Mouse (Mus musculus) hindbrain, embryonic 12.5 days (tissue): Measurements from ENCODE around the gene Mcfd2. TPM values are rescaled to one million over a fixed set of nuclear protein-coding genes. Genes with fewer than 3 reads are reported as not detected.
"Not testable (repeated sequence)": the region's sequence is repeated elsewhere in the genome, so short reads cannot be mapped to it uniquely, and the experiment has no call there.

Source experiments
- ATAC-seq: fragments of 200-750 bp; cut with Nextera tagmentation; 2 replicates; pipeline ENCODE4 v1.8.0; 2017; ENCODE audit warnings: moderate TSS enrichment; ENCODE audit not compliant: low FRiP score
- H3K27ac ChIP-seq: fragments of 300-500 bp; sonication (generic); 2 replicates; pipeline ENCODE4 v1.5.1; 2016; ENCODE audit warnings: mild to moderate bottlenecking
- H3K27me3 ChIP-seq: fragments of 300-500 bp; sonication (generic); 2 replicates; pipeline ENCODE4 v1.6.1; 2016; ENCODE audit warnings: mild to moderate bottlenecking
- H3K36me3 ChIP-seq: fragments of 300-500 bp; sonication (generic); 2 replicates; pipeline ENCODE4 v1.6.1; 2016; ENCODE audit warnings: mild to moderate bottlenecking
- H3K4me1 ChIP-seq: fragments of 300-500 bp; sonication (generic); 2 replicates; pipeline ENCODE4 v1.6.1; 2016
- H3K4me2 ChIP-seq: fragments of 300-500 bp; sonication (generic); replicated peaks from 2 replicates; pipeline ENCODE4 v1.6.1; 2016; ENCODE audit warnings: mild to moderate bottlenecking
- H3K4me3 ChIP-seq: fragments of 300-500 bp; sonication (generic); 2 replicates; pipeline ENCODE4 v1.5.1; 2016; ENCODE audit warnings: mild to moderate bottlenecking
- H3K9ac ChIP-seq: fragments of 300-500 bp; sonication (generic); 2 replicates; pipeline ENCODE4 v1.6.1; 2016; ENCODE audit warnings: mild to moderate bottlenecking, moderate library complexity
- H3K9me3 ChIP-seq: fragments of 300-500 bp; sonication (generic); replicated peaks from 2 replicates; pipeline ENCODE4 v1.6.1; 2016; ENCODE audit warnings: mild to moderate bottlenecking
- WGBS: fragments of 180-500 bp; shearing (Covaris S2); methylation state at CpG from one replicate; pipeline ENCODE4 v1.1.7; 2016; 5-methylcytosine and 5-hydroxymethylcytosine counted together
- polyA plus RNA-seq: library from polyadenylated mRNA; unstranded; fragments of >200 nt; fragmentation: Nextera tagmentation; extraction: Ambion mirVana; gene quantifications from 2 replicates; pipeline ENCODE4 v1.2.1, GENCODE M21; 2016

Mcfd2 gene
- polyA plus RNA-seq, 1 experiment from 2014 or later: 63.9 TPM

GRCm38 (mm10) chr17:87302014-87302794 lies 36.5 kb upstream of the Mcfd2 start:
- H3K4me2 ChIP-seq: no peak overlapping the region
- H3K4me3 ChIP-seq: no peak overlapping the region
- WGBS: 79% methylated on average over 13 of the region's 13 CpGs
- H3K9me3 ChIP-seq: no peaks in the 10 kb centered on the region
- no peaks in the 10 kb centered on the region for H3K4me1 ChIP-seq
- H3K27ac ChIP-seq: no peak overlapping the region
- H3K36me3 ChIP-seq: no peaks in the 10 kb centered on the region
- ATAC-seq: no peak
- H3K9ac ChIP-seq: no peak overlapping the region
- H3K27me3 ChIP-seq: no peaks in the 10 kb centered on the region

GRCm38 (mm10) chr17:87301607-87302006 lies 35.9 kb upstream of the Mcfd2 start:
- not testable (repeated sequence) for H3K36me3 ChIP-seq, H3K9ac ChIP-seq, H3K4me1 ChIP-seq, H3K27ac ChIP-seq, H3K9me3 ChIP-seq, ATAC-seq, H3K27me3 ChIP-seq, H3K4me3 ChIP-seq, H3K4me2 ChIP-seq
- 90% methylated on average over 9 of the region's 9 CpGs for WGBS

GRCm38 (mm10) chr17:87300340-87300739 lies 34.6 kb upstream of the Mcfd2 start:
- ATAC-seq: no peak
- no peak overlapping the region for H3K4me3 ChIP-seq
- H3K9me3 ChIP-seq: no peaks in the 10 kb centered on the region
- no peak overlapping the region for H3K4me2 ChIP-seq
- 87% methylated on average over 10 of the region's 10 CpGs for WGBS
- H3K36me3 ChIP-seq: no peaks in the 10 kb centered on the region
- no peaks in the 10 kb centered on the region for H3K4me1 ChIP-seq
- H3K27me3 ChIP-seq: no peaks in the 10 kb centered on the region
- no peak overlapping the region for H3K9ac ChIP-seq
- H3K27ac ChIP-seq: no peak overlapping the region

- Histone ChIP-seq H3K36me3 (no peaks in the 10 kb centered on the region), H3K4me1 (no peaks in the 10 kb centered on the region), H3K4me3 (no peak overlapping the region), H3K27ac (no peak overlapping the region), H3K9ac (no peak overlapping the region), H3K9me3 (no peaks in the 10 kb centered on the region), H3K27me3 (no peaks in the 10 kb centered on the region), H3K4me2 (no peak overlapping the region)
- no peak for ATAC-seq
- 82% methylated on average over 6 of the region's 6 CpGs for WGBS
These were observed 33.2 kb upstream of the Mcfd2 start for GRCm38 (mm10) chr17:87298944-87299343.

GRCm38 (mm10) chr17:87296701-87297100 lies 31.0 kb upstream of the Mcfd2 start:
- not testable (repeated sequence) for H3K9me3 ChIP-seq, ATAC-seq

GRCm38 (mm10) chr17:87295738-87296137 lies 30.0 kb upstream of the Mcfd2 start:
- no peak overlapping the region for H3K27ac ChIP-seq
- no peak for ATAC-seq
- no peaks in the 10 kb centered on the region for H3K27me3 ChIP-seq
- 89% methylated on average over 7 of the region's 7 CpGs for WGBS
- H3K4me1 ChIP-seq: no peaks in the 10 kb centered on the region
- H3K9me3 ChIP-seq: no peaks in the 10 kb centered on the region
- no peaks in the 10 kb centered on the region for H3K36me3 ChIP-seq
- no peak overlapping the region for H3K9ac ChIP-seq
- H3K4me2 ChIP-seq: no peak overlapping the region
- H3K4me3 ChIP-seq: no peak overlapping the region

More at GRCm38 (mm10) chr17:87296701-87297100, 31.0 kb upstream of the Mcfd2 start:
- 91% methylated on average over 1 of the region's 1 CpGs for WGBS
- H3K27ac ChIP-seq, H3K4me3 ChIP-seq, H3K9ac ChIP-seq, H3K4me2 ChIP-seq, H3K36me3 ChIP-seq, H3K27me3 ChIP-seq, H3K4me1 ChIP-seq: not testable (repeated sequence)

- Histone ChIP-seq H3K9ac (no peak overlapping the region), H3K4me1 (peaks cover 2% of the 10 kb centered on the region; the same call in 1 of the 2 replicates), H3K27ac (no peak overlapping the region), H3K4me2 (no peak overlapping the region), H3K27me3 (peaks cover 8% of the 10 kb centered on the region), H3K4me3 (no peak overlapping the region), H3K36me3 (no peaks in the 10 kb centered on the region), H3K9me3 (no peaks in the 10 kb centered on the region)
- no peak for ATAC-seq
- 93% methylated on average over 5 of the region's 5 CpGs for WGBS
These were observed 27.4 kb upstream of the Mcfd2 start for GRCm38 (mm10) chr17:87293125-87293524.

GRCm38 (mm10) chr17:87291782-87292181 lies 26.0 kb upstream of the Mcfd2 start:
- WGBS: 88% methylated on average over 5 of the region's 5 CpGs
- H3K4me1 ChIP-seq: peaks cover 4% of the 10 kb centered on the region; the same call in 1 of the 2 replicates
- H3K27me3 ChIP-seq: peaks cover 17% of the 10 kb centered on the region
- no peaks in the 10 kb centered on the region for H3K9me3 ChIP-seq
- no peak overlapping the region for H3K9ac ChIP-seq
- no peaks in the 10 kb centered on the region for H3K36me3 ChIP-seq
- no peak overlapping the region for H3K4me3 ChIP-seq
- ATAC-seq: no peak
- H3K4me2 ChIP-seq: no peak overlapping the region
- no peak overlapping the region for H3K27ac ChIP-seq

- Histone ChIP-seq H3K9ac (no peak overlapping the region), H3K4me2 (no peak overlapping the region), H3K27me3 (peaks cover 19% of the 10 kb centered on the region), H3K36me3 (no peaks in the 10 kb centered on the region), H3K4me3 (no peak overlapping the region), H3K4me1 (peaks cover 4% of the 10 kb centered on the region; the same call in 1 of the 2 replicates), H3K27ac (no peak overlapping the region), H3K9me3 (no peaks in the 10 kb centered on the region)
- no peak for ATAC-seq
- 96% methylated on average over 7 of the region's 7 CpGs for WGBS
These were observed 25.3 kb upstream of the Mcfd2 start for GRCm38 (mm10) chr17:87291037-87291436.

- peaks cover 34% of the 10 kb centered on the region for H3K27me3 ChIP-seq
- no peak overlapping the region for H3K9ac ChIP-seq
- H3K4me3 ChIP-seq: no peak overlapping the region
- 71% methylated on average over 5 of the region's 5 CpGs for WGBS
- H3K36me3 ChIP-seq: no peaks in the 10 kb centered on the region
- H3K4me2 ChIP-seq: no peak overlapping the region
- no peak for ATAC-seq
- H3K9me3 ChIP-seq: no peaks in the 10 kb centered on the region
- peaks cover 4% of the 10 kb centered on the region; the same call in 1 of the 2 replicates for H3K4me1 ChIP-seq
- no peak overlapping the region for H3K27ac ChIP-seq
These were observed 23.6 kb upstream of the Mcfd2 start for GRCm38 (mm10) chr17:87289367-87289766.

- H3K36me3 ChIP-seq: no peaks in the 10 kb centered on the region
- WGBS: 22% methylated on average over 12 of the region's 12 CpGs
- H3K4me1 ChIP-seq: peaks cover 12% of the 10 kb centered on the region
- ATAC-seq: no peak
- no peak overlapping the region for H3K4me2 ChIP-seq
- no peaks in the 10 kb centered on the region for H3K9me3 ChIP-seq
- no peak overlapping the region for H3K27ac ChIP-seq
- H3K27me3 ChIP-seq: peaks cover 42% of the 10 kb centered on the region
- H3K9ac ChIP-seq: no peak overlapping the region
- H3K4me3 ChIP-seq: no peak overlapping the region
These were observed 22.4 kb upstream of the Mcfd2 start for GRCm38 (mm10) chr17:87288131-87288530.

GRCm38 (mm10) chr17:87287197-87287777 lies 21.6 kb upstream of the Mcfd2 start:
- H3K4me1 ChIP-seq: peaks cover 15% of the 10 kb centered on the region
- peaks cover 42% of the 10 kb centered on the region for H3K27me3 ChIP-seq
- 59% methylated on average over 8 of the region's 8 CpGs for WGBS
- no peak overlapping the region for H3K27ac ChIP-seq
- H3K9ac ChIP-seq: no peak overlapping the region
- no peak for ATAC-seq
- H3K4me3 ChIP-seq: no peak overlapping the region
- H3K4me2 ChIP-seq: no peak overlapping the region
- no peaks in the 10 kb centered on the region for H3K9me3 ChIP-seq
- no peaks in the 10 kb centered on the region for H3K36me3 ChIP-seq
